Mouse (Mus musculus): ENCODE data around the gene Arhgef18. TPM values are rescaled to one million over a fixed set of nuclear protein-coding genes. Genes with fewer than 3 reads are reported as not detected.
A peak's percentile ranks its signal among the peaks of the same experiment; 100 is the strongest.

Gene Arhgef18
- total RNA-seq, 2 experiments from 2014 or later, result 20.5 to 21.4 TPM

GRCm38 (mm10) chr8:3492901-3493844 lies 100.4 kb downstream of the Arhgef18 start, which contains the start of gene Zfp358:
Gene Zfp358, plus strand, starts transcription at chr8:3493138.
- peak; percentile 86 for DNase-seq
- intact Hi-C loops (cut with DNase I), result loop anchor here (2.0 kb wide), 1 partner anchor 22 kb away; the partner anchor contains the start of gene Tex45

GRCm38 (mm10) chr8:3493845-3494208 lies 101.0 kb downstream of the Arhgef18 start:
- DNase-seq, result no peak
- intact Hi-C loops (cut with DNase I), result loop anchor here (2.0 kb wide), 1 partner anchor 23 kb away; the partner anchor contains the start of gene Tex45

- intact Hi-C loops (cut with DNase I), result no loop called here
Measured at GRCm38 (mm10) chr8:3495578-3496427, 103.0 kb downstream of the Arhgef18 start.

GRCm38 (mm10) chr8:3496428-3496748 lies 103.6 kb downstream of the Arhgef18 start:
- DNase-seq, result no peak
- intact Hi-C loops (cut with DNase I), result no loop called here

More at GRCm38 (mm10) chr8:3495578-3496427, 103.0 kb downstream of the Arhgef18 start:
- no peak for DNase-seq

GRCm38 (mm10) chr8:3498583-3498982 lies 105.8 kb downstream of the Arhgef18 start:
- intact Hi-C loops (cut with DNase I), result no loop called here
- DNase-seq, result no peak

- DNase-seq, result no peak
- intact Hi-C loops (cut with DNase I), result loop anchor here (1.0 kb wide), 1 partner anchor 16 kb away; the partner anchor contains the start of gene Pnpla6
Measured at GRCm38 (mm10) chr8:3499751-3500150, 106.9 kb downstream of the Arhgef18 start.

- intact Hi-C loops (cut with DNase I), result loop anchor here (1.0 kb wide), 1 partner anchor 15 kb away; the partner anchor contains the start of gene Pnpla6
- peak; percentile 98 for DNase-seq
Measured at GRCm38 (mm10) chr8:3500235-3501090, 107.7 kb downstream of the Arhgef18 start, which contains the start of gene Mcoln1. Gene Mcoln1, plus strand, starts transcription at chr8:3500457.

GRCm38 (mm10) chr8:3502217-3502616 lies 109.4 kb downstream of the Arhgef18 start:
- no peak for DNase-seq
- intact Hi-C loops (cut with DNase I), result no loop called here

Other genes starting within 250 kb of the Arhgef18 start
- gene Insr, start 113.4 kb upstream of the Arhgef18 start, total RNA-seq (2021), result 100 to 1,000 TPM; 114 to 115 TPM
- gene A430078G23Rik, start 39.6 kb upstream of the Arhgef18 start, total RNA-seq (2021), result 1 to 10 TPM in 1 of 2 experiments, under 1 TPM in 1; 0.79 to 1.7 TPM
- 1 to 10 TPM; 3.0 to 3.5 TPM for gene Pex11g, start 74.7 kb downstream of the Arhgef18 start, total RNA-seq (2021)
- not detected for gene Tex45, start 77.9 kb downstream of the Arhgef18 start, total RNA-seq (2021)
- gene Zfp358, start 100.1 kb downstream of the Arhgef18 start, total RNA-seq (2021), result 10 to 100 TPM; 25.1 to 26.3 TPM
- 10 to 100 TPM; 23.8 to 26.4 TPM for gene Mcoln1, start 107.5 kb downstream of the Arhgef18 start, total RNA-seq (2021)
- 10 to 100 TPM; 12.3 to 14.0 TPM for gene Pnpla6, start 122.4 kb downstream of the Arhgef18 start, total RNA-seq (2021)
- under 1 TPM; 0.43 to 0.51 TPM for gene C330021F23Rik, start 175.0 kb downstream of the Arhgef18 start, total RNA-seq (2021)
- gene Camsap3, start 194.3 kb downstream of the Arhgef18 start, total RNA-seq (2021), result 1 to 10 TPM in 1 of 2 experiments, under 1 TPM in 1; 0.37 to 1.8 TPM
- gene Xab2, start 228.3 kb downstream of the Arhgef18 start, total RNA-seq (2021), result 10 to 100 TPM; 18.4 to 19.3 TPM
- 10 to 100 TPM; 61.7 to 66.4 TPM for gene Pet100, start 228.5 kb downstream of the Arhgef18 start, total RNA-seq (2021)
- gene Pcp2, start 232.5 kb downstream of the Arhgef18 start, total RNA-seq (2021), result not detected
- 10 to 100 TPM in 1 of 2 experiments, 1 to 10 TPM in 1; 7.7 to 10.1 TPM for gene Stxbp2, start 237.9 kb downstream of the Arhgef18 start, total RNA-seq (2021)

Data from heart, postnatal 14 days (tissue).